Mouse (Mus musculus) heart, embryonic 16.5 days (tissue): Measurements from ENCODE around the gene Ell2. TPM values are rescaled to one million over a fixed set of nuclear protein-coding genes. Genes with fewer than 3 reads are reported as not detected.
"Not testable (repeated sequence)": the region's sequence is repeated elsewhere in the genome, so short reads cannot be mapped to it uniquely, and the experiment has no call there.

Source experiments
- ATAC-seq: fragments of 200-750 bp; cut with Nextera tagmentation; replicated peaks from 2 replicates; pipeline ENCODE4 v1.8.0; 2017; ENCODE audit warnings: moderate number of reproducible peaks; ENCODE audit not compliant: insufficient read depth, low FRiP score; ENCODE audit errors: extremely low read depth
- H3K27ac ChIP-seq: fragments of 300-500 bp; sonication (generic); 2 replicates; pipeline ENCODE4 v1.5.1; 2014; ENCODE audit warnings: mild to moderate bottlenecking, low read length, control low read depth, moderate library complexity
- H3K27me3 ChIP-seq: fragments of 300-500 bp; sonication (generic); 2 replicates; pipeline ENCODE4 v1.6.1; 2014; ENCODE audit warnings: low read length, mixed read lengths; ENCODE audit not compliant: control insufficient read depth, insufficient read depth
- H3K36me3 ChIP-seq: fragments of 300-500 bp; sonication (generic); 2 replicates; pipeline ENCODE4 v1.6.1; 2014; ENCODE audit not compliant: control insufficient read depth, insufficient read depth
- H3K4me1 ChIP-seq: fragments of 300-500 bp; sonication (generic); 2 replicates; pipeline ENCODE4 v1.6.1; 2014; ENCODE audit warnings: low read length, mixed read lengths; ENCODE audit not compliant: control insufficient read depth, insufficient read depth
- H3K4me2 ChIP-seq: fragments of 300-500 bp; sonication (generic); 2 replicates; pipeline ENCODE4 v1.6.1; 2014; ENCODE audit warnings: low read depth, mild to moderate bottlenecking, control low read depth, low read length
- H3K4me3 ChIP-seq: fragments of 300-500 bp; sonication (generic); 2 replicates; pipeline ENCODE4 v1.5.1; 2014; ENCODE audit warnings: mild to moderate bottlenecking, control low read depth, low read length
- H3K9ac ChIP-seq: fragments of 300-500 bp; sonication (generic); 2 replicates; pipeline ENCODE4 v1.6.1; 2014; ENCODE audit warnings: low read length, control low read depth
- H3K9me3 ChIP-seq: fragments of 300-500 bp; sonication (generic); replicated peaks from 2 replicates; pipeline ENCODE4 v1.6.1; 2016; ENCODE audit warnings: low read length; ENCODE audit not compliant: control insufficient read depth
- WGBS: fragments of 180-500 bp; shearing (Covaris S2); extraction: QIAGEN DNeasy Blood & Tissue Kit; methylation state at CpG from one replicate; pipeline ENCODE4 v1.1.7; 2014; 5-methylcytosine and 5-hydroxymethylcytosine counted together
- polyA plus RNA-seq: library from polyadenylated mRNA; unstranded; fragments of >200 nt; fragmentation: Nextera tagmentation; extraction: Ambion mirVana; gene quantifications from 2 replicates; pipeline ENCODE4 v1.2.1, GENCODE M21; 2015

Gene Ell2
- polyA plus RNA-seq, 1 experiment from 2014 or later, result 3.8 TPM

DNA sequence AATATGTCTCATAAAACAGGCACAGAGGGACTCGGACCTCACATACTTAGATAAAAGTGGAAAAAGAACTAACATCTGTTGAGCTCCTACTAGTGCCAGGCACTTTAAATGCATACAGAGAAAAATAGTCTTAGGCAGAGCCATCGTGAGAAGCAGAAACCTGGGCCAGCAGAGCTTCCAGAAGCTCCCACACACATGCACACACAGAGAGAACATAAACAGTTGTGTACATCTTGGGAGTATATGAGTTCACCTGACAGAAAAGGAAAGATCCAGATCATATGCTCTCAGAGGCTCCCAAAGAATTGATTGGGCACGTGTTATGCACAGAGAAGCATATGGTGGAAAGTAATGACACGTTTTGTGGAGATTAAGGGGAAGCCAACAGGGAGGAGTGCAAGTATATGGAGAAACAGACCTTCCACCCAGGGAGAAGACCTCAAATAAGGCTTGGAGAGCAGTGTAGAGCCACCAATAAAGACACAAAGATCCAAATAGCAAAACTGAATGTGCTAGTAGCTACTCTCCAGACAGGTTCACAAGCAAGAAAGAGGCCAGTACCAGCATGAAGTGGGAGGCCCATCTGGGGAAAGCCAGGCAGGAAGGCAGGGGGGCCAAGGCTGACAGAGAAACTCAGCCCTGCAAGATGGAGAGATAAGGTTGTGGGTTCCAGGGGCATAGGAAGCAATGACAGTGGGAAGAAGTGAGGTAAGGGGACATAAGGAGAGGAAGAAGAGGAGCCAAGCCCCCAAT is 2.6 kb downstream of the Ell2 start:
- ATAC-seq, result no peak
- no peaks in the 10 kb centered on the region for H3K9me3 ChIP-seq
- H3K36me3 ChIP-seq, result no peaks in the 10 kb centered on the region
- peak overlapping the region; percentile 86 for H3K9ac ChIP-seq
- peaks cover 10% of the 10 kb centered on the region for H3K4me1 ChIP-seq
- H3K27me3 ChIP-seq, result no peaks in the 10 kb centered on the region
- peak overlapping the region; percentile 85 for H3K4me3 ChIP-seq
- H3K27ac ChIP-seq, result no peak overlapping the region
- H3K4me2 ChIP-seq, result peak overlapping the region; percentile 68
- 41% methylated on average over 4 of the region's 4 CpGs for WGBS

DNA sequence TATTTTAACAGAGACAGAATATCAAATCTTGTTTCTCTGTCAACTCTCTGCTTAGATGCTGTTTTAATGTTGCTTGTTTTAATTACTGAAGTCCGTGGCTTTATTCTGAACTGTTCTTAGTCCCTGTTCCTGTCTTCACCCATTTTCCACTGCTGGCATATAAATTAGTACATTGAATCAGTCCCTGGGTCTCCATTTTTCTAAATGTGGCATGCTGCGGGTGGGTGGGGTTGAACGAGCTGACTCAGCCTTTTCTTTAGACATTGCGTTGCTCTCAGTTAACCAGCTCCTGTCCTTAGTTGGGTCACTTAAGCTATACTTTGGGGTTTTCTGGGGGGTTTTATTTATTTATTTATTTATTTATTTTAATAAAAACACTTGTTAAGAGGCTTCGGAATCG is 3.6 kb downstream of the Ell2 start:
- H3K36me3 ChIP-seq, result no peaks in the 10 kb centered on the region
- no peaks in the 10 kb centered on the region for H3K9me3 ChIP-seq
- ATAC-seq, result no peak
- no peak overlapping the region for H3K4me2 ChIP-seq
- H3K9ac ChIP-seq, result no peak overlapping the region
- H3K4me3 ChIP-seq, result no peak overlapping the region
- no peaks in the 10 kb centered on the region for H3K27me3 ChIP-seq
- H3K4me1 ChIP-seq, result peaks cover 10% of the 10 kb centered on the region
- WGBS, result 74% methylated on average over 6 of the region's 6 CpGs
- no peak overlapping the region for H3K27ac ChIP-seq

DNA sequence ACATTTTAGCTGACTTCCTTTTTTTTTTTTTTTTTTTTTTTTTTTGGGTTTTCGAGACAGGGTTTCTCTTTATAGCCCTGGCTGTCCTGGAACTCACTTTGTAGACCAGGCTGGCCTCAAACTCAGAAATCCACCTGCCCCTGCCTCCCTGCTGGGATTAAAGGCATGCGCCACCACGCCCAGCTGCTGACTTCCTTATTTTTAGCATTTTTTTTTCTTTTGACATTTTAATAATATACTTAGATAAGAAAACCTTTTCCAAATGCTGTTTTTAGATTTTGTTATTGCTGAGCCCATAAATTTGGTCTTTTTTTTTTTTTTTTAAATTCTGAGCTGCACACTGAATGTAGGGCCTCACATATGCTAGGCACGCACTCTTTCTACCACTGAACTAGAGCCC is 5.0 kb downstream of the Ell2 start:
- H3K9ac ChIP-seq, H3K4me2 ChIP-seq, H3K27ac ChIP-seq, H3K27me3 ChIP-seq, H3K9me3 ChIP-seq, H3K4me3 ChIP-seq, ATAC-seq, H3K36me3 ChIP-seq: not testable (repeated sequence)
- 89% methylated on average over 3 of the region's 4 CpGs for WGBS
- H3K4me1 ChIP-seq, result peaks cover 10% of the 10 kb centered on the region

GRCm38 (mm10) chr13:75712544-75712943 is 6.0 kb downstream of the Ell2 start:
- ATAC-seq, H3K9me3 ChIP-seq, H3K36me3 ChIP-seq, H3K27me3 ChIP-seq, H3K4me2 ChIP-seq, H3K27ac ChIP-seq, H3K4me3 ChIP-seq, H3K9ac ChIP-seq: not testable (repeated sequence)
- peaks cover 10% of the 10 kb centered on the region for H3K4me1 ChIP-seq
- WGBS, result 91% methylated on average over 5 of the region's 5 CpGs

DNA sequence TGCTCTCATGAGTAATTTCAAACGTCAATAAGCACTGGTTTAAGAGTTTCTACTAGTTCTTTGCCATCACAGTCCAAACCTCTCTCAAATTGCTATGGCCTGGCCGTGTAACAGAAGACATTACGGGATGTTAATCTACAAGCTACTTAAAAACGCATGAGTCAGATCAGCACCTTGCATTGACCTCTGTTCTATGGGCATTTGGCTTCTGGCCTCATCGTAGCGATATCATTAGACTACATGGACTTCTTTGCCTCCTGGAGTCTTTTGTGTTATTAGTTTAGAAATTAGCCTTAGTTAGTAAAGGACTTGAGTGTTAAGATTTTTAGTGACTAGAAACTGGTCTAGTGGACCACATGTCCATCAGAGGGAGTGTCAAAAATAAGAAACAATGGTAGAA is 7.8 kb downstream of the Ell2 start:
- 74% methylated on average over 6 of the region's 6 CpGs for WGBS
- Histone ChIP-seq H3K9me3 (no peaks in the 10 kb centered on the region), H3K27me3 (no peaks in the 10 kb centered on the region), H3K4me1 (peaks cover 4% of the 10 kb centered on the region), H3K4me2 (no peak overlapping the region), H3K4me3 (no peak overlapping the region), H3K36me3 (no peaks in the 10 kb centered on the region), H3K27ac (no peak overlapping the region), H3K9ac (no peak overlapping the region)
- ATAC-seq, result no peak

- ATAC-seq, result no peak
- no peaks in the 10 kb centered on the region for H3K36me3 ChIP-seq
- no peak overlapping the region for H3K4me2 ChIP-seq
- H3K4me1 ChIP-seq, result no peaks in the 10 kb centered on the region
- H3K4me3 ChIP-seq, result no peak overlapping the region
- H3K9ac ChIP-seq, result no peak overlapping the region
- WGBS, result 58% methylated on average over 3 of the region's 3 CpGs
- H3K9me3 ChIP-seq, result no peaks in the 10 kb centered on the region
- no peaks in the 10 kb centered on the region for H3K27me3 ChIP-seq
- H3K27ac ChIP-seq, result no peak overlapping the region
Observed at GRCm38 (mm10) chr13:75717638-75718302, 11.2 kb downstream of the Ell2 start.

- Histone ChIP-seq H3K27me3 (no peaks in the 10 kb centered on the region), H3K9ac (no peak overlapping the region), H3K4me3 (no peak overlapping the region), H3K27ac (no peak overlapping the region), H3K4me2 (no peak overlapping the region), H3K4me1 (no peaks in the 10 kb centered on the region), H3K36me3 (no peaks in the 10 kb centered on the region), H3K9me3 (no peaks in the 10 kb centered on the region)
- ATAC-seq, result no peak
Observed at GRCm38 (mm10) chr13:75718376-75718775, 11.8 kb downstream of the Ell2 start.

- Histone ChIP-seq H3K9ac (no peak overlapping the region), H3K27ac (no peak overlapping the region), H3K36me3 (no peaks in the 10 kb centered on the region), H3K4me2 (no peak overlapping the region), H3K9me3 (no peaks in the 10 kb centered on the region), H3K27me3 (no peaks in the 10 kb centered on the region), H3K4me3 (no peak overlapping the region), H3K4me1 (no peaks in the 10 kb centered on the region)
- 65% methylated on average over 4 of the region's 4 CpGs for whole genome bisulfite sequencing
- no peak for ATAC-seq
Observed at GRCm38 (mm10) chr13:75719645-75720044, 13.1 kb downstream of the Ell2 start.

DNA sequence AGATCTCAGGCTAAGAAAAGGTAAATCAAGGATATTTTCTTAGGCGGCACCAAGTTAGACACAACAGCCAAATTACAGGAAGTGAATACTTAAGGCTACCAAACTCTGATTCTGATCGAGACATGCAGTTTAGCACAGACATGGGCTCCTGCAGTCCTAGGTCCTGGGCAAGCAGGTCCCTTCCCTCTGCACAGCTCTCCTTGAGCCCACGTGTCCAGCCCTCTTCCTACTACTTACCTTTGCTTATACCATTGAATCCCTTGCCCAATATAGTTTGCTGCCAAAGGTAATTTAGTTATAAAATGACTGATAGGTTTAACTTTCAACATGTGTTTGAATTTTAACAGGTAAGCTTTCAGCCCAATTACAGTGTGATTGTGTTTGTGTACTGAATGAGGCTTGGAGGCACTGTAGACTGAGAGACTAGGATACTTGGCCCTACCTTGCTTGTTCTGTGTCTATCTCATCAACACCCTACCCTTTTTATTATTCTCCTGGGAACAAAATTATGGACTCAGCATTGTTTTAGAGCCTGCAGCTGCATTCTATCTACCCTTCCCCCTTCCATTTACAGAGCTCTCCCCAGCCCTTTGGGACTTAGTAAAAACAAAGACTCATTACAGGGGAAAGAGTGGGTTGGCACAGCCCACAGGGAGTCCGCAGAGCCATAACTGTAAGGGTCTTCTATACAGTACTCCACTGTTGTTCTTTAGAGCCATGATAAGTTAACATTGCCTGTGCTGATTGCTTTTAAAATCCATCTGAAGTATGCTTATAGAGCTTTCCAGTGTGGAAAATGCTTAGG is 20.2 kb downstream of the Ell2 start:
- Histone ChIP-seq H3K9me3 (no peaks in the 10 kb centered on the region), H3K9ac (no peak overlapping the region), H3K27ac (no peak overlapping the region), H3K4me3 (no peak overlapping the region), H3K4me1 (peaks cover 3% of the 10 kb centered on the region; the same call in 1 of the 2 replicates), H3K4me2 (no peak overlapping the region), H3K27me3 (no peaks in the 10 kb centered on the region), H3K36me3 (no peaks in the 10 kb centered on the region)
- no peak for ATAC-seq
- 58% methylated on average over 4 of the region's 4 CpGs for WGBS
